Mouse (Mus musculus) liver, embryonic 14.5 days (tissue): ENCODE results near the gene Aak1. TPM values are rescaled to one million over a fixed set of nuclear protein-coding genes. Genes with fewer than 3 reads are reported as not detected.

Experiments
- ATAC-seq: fragments of 200-750 bp; cut with Nextera tagmentation; 2 replicates; pipeline ENCODE4 v1.8.0; 2017; ENCODE audit warnings: moderate number of reproducible peaks, mild to moderate bottlenecking, moderate library complexity; ENCODE audit not compliant: insufficient read depth
- DNase-seq, 3 experiments: peaks; one replicate each; pipeline ENCODE4 v3.0.0-alpha.2; 2012 to 2013; ENCODE audit warnings: low read depth in 3 of 3, low spot score in 3 of 3
- H3K27ac ChIP-seq: fragments of 300-500 bp; sonication (generic); 2 replicates; pipeline ENCODE4 v1.5.1; 2014; ENCODE audit warnings: moderate library complexity, mild to moderate bottlenecking, control low read depth, inconsistent platforms
- H3K27me3 ChIP-seq: fragments of 300-500 bp; sonication (generic); 2 replicates; pipeline ENCODE4 v1.6.1; 2014; ENCODE audit warnings: mild to moderate bottlenecking, low read length, moderate library complexity; ENCODE audit not compliant: control insufficient read depth, insufficient read depth
- H3K36me3 ChIP-seq: fragments of 300-500 bp; sonication (generic); replicated peaks from 2 replicates; pipeline ENCODE4 v1.6.1; 2014; ENCODE audit warnings: low read depth; ENCODE audit not compliant: control insufficient read depth, insufficient read depth
- H3K4me1 ChIP-seq, 2 experiments: fragments of 200-500 bp in 1 of 2; fragments of 300-500 bp in 1 of 2; sonication (generic) in 1 of 2; replicated peaks; 2 replicates each; pipeline ENCODE4 v1.6.1; 2012 to 2014; ENCODE audit warnings: antibody characterized with exemption in 1 of 2, inconsistent platforms in 1 of 2, low read length in 1 of 2; ENCODE audit not compliant: control insufficient read depth in 2 of 2, insufficient read depth in 2 of 2
- H3K4me2 ChIP-seq: fragments of 300-500 bp; sonication (generic); 2 replicates; pipeline ENCODE4 v1.6.1; 2014; ENCODE audit warnings: low read depth, mild to moderate bottlenecking, control low read depth, moderate library complexity
- H3K4me3 ChIP-seq, 2 experiments: fragments of 200-500 bp in 1 of 2; fragments of 300-500 bp in 1 of 2; sonication (generic) in 1 of 2; 2 replicates each; pipeline ENCODE4 v1.5.1; 2012 to 2014; ENCODE audit warnings: low read depth in 2 of 2, low read length in 2 of 2, mild to moderate bottlenecking in 2 of 2, control low read depth in 1 of 2, inconsistent platforms in 1 of 2, moderate library complexity in 1 of 2; ENCODE audit not compliant: insufficient read depth in 1 of 2
- H3K9ac ChIP-seq: fragments of 300-500 bp; sonication (generic); replicated peaks from 2 replicates; pipeline ENCODE4 v1.6.1; 2014; ENCODE audit warnings: mild to moderate bottlenecking, control low read depth, moderate library complexity
- H3K9me3 ChIP-seq: fragments of 300-500 bp; sonication (generic); 2 replicates; pipeline ENCODE4 v1.6.1; 2016; ENCODE audit warnings: low read length, mixed read lengths; ENCODE audit not compliant: control insufficient read depth
- CTCF ChIP-seq: IDR thresholded peaks from 2 replicates; pipeline ENCODE4 v1.5.1; 2016; ENCODE audit warnings: antibody characterized with exemption, low read depth, control low read depth
- EP300 ChIP-seq: IDR thresholded peaks from 2 replicates; pipeline ENCODE4 v1.6.1; 2016; ENCODE audit warnings: antibody characterized with exemption, low read depth
- WGBS: fragments of 180-500 bp; shearing (Covaris S2); extraction: QIAGEN DNeasy Blood & Tissue Kit; methylation state at CpG from one replicate; pipeline ENCODE4 v1.1.7; 2014; ENCODE audit not compliant: insufficient replicate concordance; 5-methylcytosine and 5-hydroxymethylcytosine counted together
- polyA plus RNA-seq, 2 experiments: library from polyadenylated mRNA; depleted of rRNA in 1 of 2; stranded (reverse) in 1 of 2; unstranded in 1 of 2; fragments of >200 nt; fragmentation: Nextera tagmentation in 1 of 2; extraction: Ambion mirVana in 1 of 2; gene quantifications; 2 replicates each; pipeline versions ENCODE4 v1.2.1 to v1.2.3; 2012 to 2014

Gene Aak1
- polyA plus RNA-seq (2012; rRNA removed) (2.0 and 2.4 TPM in 2 replicates), polyA plus RNA-seq (2014; fragmentation: Nextera tagmentation; extraction: Ambion mirVana) (3.9 and 4.2 TPM in 2 replicates)

GRCm38 (mm10) chr6:86848915-86849644, at the start of gene Aak1:
TSS of gene Aak1 (plus strand) at chr6:86849517.
- WGBS, result under 1% methylated on average over 60 of the region's 60 CpGs
- Histone ChIP-seq H3K36me3 (no peaks in the 10 kb centered on the region), H3K9me3 (no peaks in the 10 kb centered on the region), H3K4me3 (peak within 1 kb of the TSS; percentile 88 to 92), H3K4me2 (peak within 1 kb of the TSS; percentile 82), H3K27me3 (no peaks in the 10 kb centered on the region), H3K4me1 (peaks cover 25 to 30% of the 10 kb centered on the region in 2 experiments), H3K9ac (peak within 1 kb of the TSS; percentile 89), H3K27ac (peak within 1 kb of the TSS; percentile 80)
- DNase-seq (peak; percentile 75 to 84 (median 77)), ATAC-seq (peak; percentile 89)
- TF ChIP-seq CTCF (peak; percentile 1; the same call in 1 of the 2 replicates), EP300 (no peak)

- no peak overlapping the region for H3K9ac ChIP-seq
- H3K27ac ChIP-seq, result no peak overlapping the region
- TF ChIP-seq CTCF (no peak), EP300 (no peak)
- H3K4me1 ChIP-seq, result no peaks in the 10 kb centered on the region
- no peaks in the 10 kb centered on the region for H3K36me3 ChIP-seq
- H3K9me3 ChIP-seq, result no peaks in the 10 kb centered on the region
- DNase-seq, result no peak
- no peak overlapping the region for H3K4me3 ChIP-seq
- no peak for ATAC-seq
- H3K27me3 ChIP-seq, result no peaks in the 10 kb centered on the region
- no peak overlapping the region for H3K4me2 ChIP-seq
- 67% methylated on average over 3 of the region's 3 CpGs for WGBS
These were observed 48.9 kb upstream of the Aak1 start for GRCm38 (mm10) chr6:86800467-86800866.

GRCm38 (mm10) chr6:86801431-86801830, 47.9 kb upstream of the Aak1 start:
- no peak for ATAC-seq
- no peak for TF ChIP-seq CTCF
- TF ChIP-seq EP300, result no peak
- H3K4me3 ChIP-seq, result no peak overlapping the region
- no peak overlapping the region for H3K4me2 ChIP-seq
- H3K9ac ChIP-seq, result no peak overlapping the region
- 31% methylated on average over 11 of the region's 11 CpGs for WGBS
- H3K27ac ChIP-seq, result no peak overlapping the region
- H3K9me3 ChIP-seq, result no peaks in the 10 kb centered on the region
- H3K27me3 ChIP-seq, result no peaks in the 10 kb centered on the region
- H3K36me3 ChIP-seq, result no peaks in the 10 kb centered on the region
- no peak for DNase-seq
- no peaks in the 10 kb centered on the region for H3K4me1 ChIP-seq

GRCm38 (mm10) chr6:86804646-86805045, 44.7 kb upstream of the Aak1 start:
- no peak for DNase-seq
- Histone ChIP-seq H3K4me1 (no peaks in the 10 kb centered on the region), H3K36me3 (no peaks in the 10 kb centered on the region), H3K9me3 (no peaks in the 10 kb centered on the region), H3K27ac (no peak overlapping the region), H3K4me2 (no peak overlapping the region), H3K9ac (no peak overlapping the region), H3K4me3 (no peak overlapping the region), H3K27me3 (no peaks in the 10 kb centered on the region)
- WGBS, result 67% methylated on average over 3 of the region's 3 CpGs
- TF ChIP-seq CTCF (no peak), EP300 (no peak)
- no peak for ATAC-seq

- Histone ChIP-seq H3K36me3 (no peaks in the 10 kb centered on the region), H3K4me1 (no peaks in the 10 kb centered on the region), H3K4me3 (no peak overlapping the region), H3K4me2 (no peak overlapping the region), H3K9me3 (no peaks in the 10 kb centered on the region), H3K9ac (no peak overlapping the region), H3K27ac (no peak overlapping the region), H3K27me3 (no peaks in the 10 kb centered on the region)
- no peak for TF ChIP-seq EP300
- TF ChIP-seq CTCF, result peak; percentile 98
- 0% methylated on average over 5 of the region's 5 CpGs for WGBS
- no peak for DNase-seq
- ATAC-seq, result no peak
These were observed 42.7 kb upstream of the Aak1 start for GRCm38 (mm10) chr6:86806455-86807086.
